Mouse (Mus musculus) ovary, postnatal 36 days (tissue): ENCODE measurements at regions not wholly inside any gene's neighbourhood (a gene's known extent, or its start where the extent isn't known, plus 50 kb on each side); places are given as distances from the start of the nearest gene placed in this dataset.

Experiments used
- DNase-seq: peaks from one replicate; pipeline ENCODE4 v3.0.0; 2022; ENCODE audit warnings: low spot score, mixed read lengths

GRCm38 (mm10) chr16:77236509-77237271, 223.2 kb downstream of the Usp25 start:
- DNase-seq, result peak; percentile 32

DNA sequence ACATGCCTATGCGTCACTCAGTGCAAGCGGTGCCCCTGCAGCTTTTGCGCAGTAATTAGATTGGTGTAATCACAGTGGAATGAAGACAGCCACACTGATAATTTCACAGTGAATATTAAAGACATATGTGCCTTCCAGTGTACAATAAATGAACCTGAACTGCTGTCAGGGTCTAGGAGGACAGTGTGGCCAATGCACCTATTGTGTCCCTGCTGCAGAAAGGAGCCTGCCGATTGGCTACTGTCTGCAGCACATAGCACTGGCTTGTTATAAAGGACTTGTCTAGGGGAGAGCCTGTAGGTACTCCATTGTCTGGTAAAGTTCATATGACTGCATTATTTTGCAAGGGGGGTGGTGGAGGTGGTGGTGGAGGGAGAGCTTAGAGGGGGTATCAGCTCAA, 222.5 kb downstream of the Usp25 start:
- no peak for DNase-seq

- no peak for DNase-seq
These were observed 221.9 kb downstream of the Usp25 start for GRCm38 (mm10) chr16:77235449-77235848.
